Mouse (Mus musculus): Measurements from ENCODE around the gene Lmo4. TPM values are rescaled to one million over a fixed set of nuclear protein-coding genes. Genes with fewer than 3 reads are reported as not detected.

Lmo4 gene
- total RNA-seq (2021): 100 to 1,000 TPM; 278 to 308 TPM
- long read RNA-seq, experiment 1, transcript Lmo4-201 (5 exons, 1,669 nt): major isoform, 39 of 78 reads
- long read RNA-seq, experiment 1, transcript Lmo4-203 (5 exons, 1,417 nt): minor isoform, 16 of 78 reads
- long read RNA-seq, experiment 1, transcript Lmo4-202 (4 exons, 1,447 nt): minor isoform, 5 of 78 reads
- long read RNA-seq, experiment 1, partial matches to known transcripts: 4 of 78 reads
- long read RNA-seq, experiment 1, other reads (novel, unspliced or antisense): 12 of 78 reads
- long read RNA-seq, experiment 2, transcript Lmo4-201 (5 exons, 1,669 nt): major isoform, 24 of 41 reads
- long read RNA-seq, experiment 2, partial matches to known transcripts: 0 of 41 reads
- long read RNA-seq, experiment 2, other reads (novel, unspliced or antisense): 10 of 41 reads

- DNase-seq (ENCODE audit: low spot score in 2 of 2): peak in 1 of 2 experiments; percentile 76
These were observed at the start of gene Lmo4 for GRCm38 (mm10) chr3:144204413-144205311. Lmo4 (minus strand) TSS chr3:144205220.

GRCm38 (mm10) chr3:144254281-144254680 lies 49.3 kb upstream of the Lmo4 start:
- DNase-seq (ENCODE audit: low spot score in 2 of 2): no peak

- DNase-seq (ENCODE audit: low spot score in 2 of 2): no peak
These were observed 48.0 kb upstream of the Lmo4 start for GRCm38 (mm10) chr3:144253018-144253417.

- DNase-seq (ENCODE audit: low spot score in 2 of 2): no peak
These were observed 47.1 kb upstream of the Lmo4 start for GRCm38 (mm10) chr3:144252109-144252508.

- DNase-seq (ENCODE audit: low spot score in 2 of 2): peak; percentile 86 to 87
These were observed 37.1 kb upstream of the Lmo4 start for GRCm38 (mm10) chr3:144242025-144242673.

GRCm38 (mm10) chr3:144241161-144241560 lies 36.1 kb upstream of the Lmo4 start:
- no peak for DNase-seq (ENCODE audit: low spot score in 2 of 2)

GRCm38 (mm10) chr3:144238482-144238881 lies 33.5 kb upstream of the Lmo4 start:
- no peak for DNase-seq (ENCODE audit: low spot score in 2 of 2)

- no peak for DNase-seq (ENCODE audit: low spot score in 2 of 2)
These were observed 27.5 kb upstream of the Lmo4 start for GRCm38 (mm10) chr3:144232347-144233008.

GRCm38 (mm10) chr3:144231931-144232330 lies 26.9 kb upstream of the Lmo4 start:
- no peak for DNase-seq (ENCODE audit: low spot score in 2 of 2)

GRCm38 (mm10) chr3:144231419-144231818 lies 26.4 kb upstream of the Lmo4 start:
- DNase-seq (ENCODE audit: low spot score in 2 of 2): no peak

GRCm38 (mm10) chr3:144230016-144230415 lies 25.0 kb upstream of the Lmo4 start:
- no peak for DNase-seq (ENCODE audit: low spot score in 2 of 2)

- no peak for DNase-seq (ENCODE audit: low spot score in 2 of 2)
These were observed 24.3 kb upstream of the Lmo4 start for GRCm38 (mm10) chr3:144229312-144229711.

GRCm38 (mm10) chr3:144225456-144226240 lies 20.6 kb upstream of the Lmo4 start:
- DNase-seq (ENCODE audit: low spot score in 2 of 2): no peak

GRCm38 (mm10) chr3:144224594-144224993 lies 19.6 kb upstream of the Lmo4 start:
- DNase-seq (ENCODE audit: low spot score in 2 of 2): no peak

GRCm38 (mm10) chr3:144223377-144224105 lies 18.5 kb upstream of the Lmo4 start:
- no peak for DNase-seq (ENCODE audit: low spot score in 2 of 2)

- DNase-seq (ENCODE audit: low spot score in 2 of 2): no peak
These were observed 17.4 kb upstream of the Lmo4 start for GRCm38 (mm10) chr3:144222381-144222780.

GRCm38 (mm10) chr3:144207498-144207897 lies 2.5 kb upstream of the Lmo4 start:
- DNase-seq (ENCODE audit: low spot score in 2 of 2): peak; percentile 72 to 77

- DNase-seq (ENCODE audit: low spot score in 2 of 2): no peak
These were observed 1.9 kb upstream of the Lmo4 start for GRCm38 (mm10) chr3:144206942-144207341.

GRCm38 (mm10) chr3:144206261-144206660 lies 1.2 kb upstream of the Lmo4 start:
- DNase-seq (ENCODE audit: low spot score in 2 of 2): no peak
